Mouse (Mus musculus) liver, embryonic 15.5 days (tissue): ENCODE measurements at regions not wholly inside any gene's neighbourhood (a gene's known extent, or its start where the extent isn't known, plus 50 kb on each side); places are given as distances from the start of the nearest gene placed in this dataset.

ENCODE experiments used
- ATAC-seq: fragments of 200-750 bp; cut with Nextera tagmentation; 2 replicates; pipeline ENCODE4 v1.8.0; 2017; ENCODE audit warnings: moderate number of reproducible peaks, mild to moderate bottlenecking, moderate library complexity; ENCODE audit not compliant: insufficient read depth
- H3K27ac ChIP-seq: fragments of 300-500 bp; sonication (generic); replicated peaks from 2 replicates; pipeline ENCODE4 v1.5.1; 2015; ENCODE audit warnings: mild to moderate bottlenecking, inconsistent platforms
- H3K27me3 ChIP-seq: fragments of 300-500 bp; sonication (generic); 2 replicates; pipeline ENCODE4 v1.6.1; 2015; ENCODE audit warnings: mild to moderate bottlenecking, inconsistent platforms
- H3K36me3 ChIP-seq: fragments of 300-500 bp; sonication (generic); replicated peaks from 2 replicates; pipeline ENCODE4 v1.6.1; 2015; ENCODE audit warnings: moderate library complexity, mild to moderate bottlenecking, inconsistent platforms
- H3K4me1 ChIP-seq: fragments of 300-500 bp; sonication (generic); replicated peaks from 2 replicates; pipeline ENCODE4 v1.6.1; 2015; ENCODE audit warnings: inconsistent platforms
- H3K4me2 ChIP-seq: fragments of 300-500 bp; sonication (generic); 2 replicates; pipeline ENCODE4 v1.6.1; 2015; ENCODE audit warnings: moderate library complexity, mild to moderate bottlenecking, inconsistent platforms
- H3K4me3 ChIP-seq: fragments of 300-500 bp; sonication (generic); replicated peaks from 2 replicates; pipeline ENCODE4 v1.5.1; 2015; ENCODE audit warnings: mild to moderate bottlenecking, inconsistent platforms
- H3K9ac ChIP-seq: fragments of 300-500 bp; sonication (generic); 2 replicates; pipeline ENCODE4 v1.6.1; 2015; ENCODE audit warnings: moderate library complexity, mild to moderate bottlenecking, inconsistent platforms
- H3K9me3 ChIP-seq: fragments of 300-500 bp; sonication (generic); replicated peaks from 2 replicates; pipeline ENCODE4 v1.6.1; 2016; ENCODE audit warnings: inconsistent platforms
- WGBS: fragments of 180-500 bp; shearing (Covaris S2); methylation state at CpG from one replicate; pipeline ENCODE4 v1.1.7; 2015; ENCODE audit warnings: mixed read lengths; ENCODE audit not compliant: insufficient replicate concordance; 5-methylcytosine and 5-hydroxymethylcytosine counted together

DNA sequence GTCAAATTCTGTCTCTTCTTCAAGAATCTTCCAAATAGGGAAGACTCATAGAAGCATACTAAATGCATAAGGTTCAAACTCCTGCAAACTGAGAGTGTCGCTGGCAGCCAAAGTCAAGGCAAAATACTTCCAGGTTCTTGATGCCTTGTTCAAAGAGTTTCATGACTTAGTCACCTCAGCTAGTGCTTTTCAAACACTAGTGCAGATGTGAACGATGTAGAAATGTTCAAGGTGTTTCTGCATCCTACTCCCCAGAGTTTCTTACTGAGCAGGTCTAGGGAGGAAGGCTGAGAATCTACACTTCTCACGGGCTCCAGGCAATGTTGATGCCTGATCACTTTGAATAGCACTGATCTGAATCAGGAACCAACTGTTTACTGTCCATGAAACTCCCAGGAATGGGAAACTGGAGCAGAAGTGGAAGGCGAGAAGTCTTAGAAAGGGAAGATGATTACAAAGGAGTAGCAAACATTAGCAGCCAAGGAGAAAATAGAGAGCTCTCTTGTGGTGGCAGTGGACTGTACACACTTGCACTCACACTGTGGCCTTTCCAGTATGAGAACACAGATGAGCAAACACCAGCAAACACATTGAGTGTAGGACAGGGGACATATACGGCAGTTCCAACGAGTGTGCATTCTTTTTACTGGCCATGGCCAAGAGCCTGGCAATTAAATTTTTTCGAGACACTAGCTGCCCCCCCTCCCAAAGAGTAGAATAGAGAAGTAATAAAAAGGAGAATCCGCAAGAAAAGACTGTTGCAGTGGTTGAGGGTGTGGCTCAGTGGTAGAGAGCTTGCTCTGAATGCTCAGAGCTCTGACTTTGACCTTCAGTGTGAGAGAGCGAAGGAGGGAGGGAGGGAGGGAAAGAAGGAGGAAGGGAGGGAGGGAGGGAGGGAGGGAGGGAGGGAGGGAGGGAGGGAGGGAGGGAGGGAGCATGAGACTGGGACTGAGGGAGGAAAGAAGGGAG is 247.4 kb upstream of the Fn1 start:
- peaks cover 6% of the 10 kb centered on the region for H3K4me1 ChIP-seq
- no peak for ATAC-seq

DNA sequence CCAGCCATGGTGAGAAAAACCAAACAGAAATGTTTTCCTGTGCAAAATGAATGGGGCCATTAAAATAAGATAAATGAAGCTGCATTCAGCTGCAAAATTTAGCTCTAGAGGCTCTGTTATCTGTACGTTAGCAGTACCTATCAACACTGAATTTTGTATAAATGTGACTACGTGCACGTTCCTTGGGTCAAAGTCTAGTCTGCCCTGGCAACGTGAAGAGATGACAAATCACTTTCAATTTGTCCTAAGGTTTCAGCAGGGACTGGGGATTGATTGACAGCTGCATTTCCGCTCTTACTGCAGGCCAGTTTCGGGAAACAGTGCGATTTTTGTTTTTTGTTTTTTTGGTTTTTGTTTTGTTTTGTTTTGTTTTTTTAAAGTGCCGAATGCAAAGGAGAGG is 246.1 kb upstream of the Fn1 start:
- Histone ChIP-seq H3K27ac (no peak overlapping the region), H3K27me3 (no peaks in the 10 kb centered on the region), H3K9ac (no peak overlapping the region), H3K4me1 (peaks cover 6% of the 10 kb centered on the region), H3K36me3 (no peaks in the 10 kb centered on the region), H3K4me3 (no peak overlapping the region), H3K4me2 (no peak overlapping the region), H3K9me3 (no peaks in the 10 kb centered on the region)
- no peak for ATAC-seq
- WGBS, result 41% methylated on average over 8 of the region's 8 CpGs

More for the DNA sequence above, 247.4 kb upstream of the Fn1 start:
- Histone ChIP-seq H3K4me3 (no peak overlapping the region), H3K27me3 (no peaks in the 10 kb centered on the region), H3K9ac (no peak overlapping the region), H3K36me3 (no peaks in the 10 kb centered on the region), H3K4me2 (no peak overlapping the region), H3K9me3 (no peaks in the 10 kb centered on the region), H3K27ac (no peak overlapping the region)
- 54% methylated on average over 8 of the region's 9 CpGs for WGBS

DNA sequence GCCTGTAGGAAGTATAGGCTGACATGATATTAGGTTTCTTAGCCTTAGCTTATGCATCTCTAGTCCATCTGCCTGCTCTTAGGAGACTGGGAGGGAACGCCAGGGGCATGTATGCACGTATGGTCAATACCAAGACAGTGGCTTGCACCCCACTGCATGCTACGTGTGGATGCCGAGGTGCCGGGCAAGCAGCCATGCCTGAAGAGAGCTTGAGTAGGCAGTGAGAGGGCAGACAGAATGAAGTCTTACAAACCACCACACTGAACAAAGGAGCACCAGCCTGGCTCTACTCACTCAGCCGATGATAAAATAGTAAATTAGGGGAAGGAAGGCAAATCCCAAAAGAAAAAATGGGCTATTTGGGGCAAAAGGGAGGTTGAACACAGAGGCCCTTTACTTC is 245.2 kb upstream of the Fn1 start:
- H3K4me2 ChIP-seq, result no peak overlapping the region
- no peaks in the 10 kb centered on the region for H3K36me3 ChIP-seq
- H3K4me3 ChIP-seq, result no peak overlapping the region
- no peak overlapping the region for H3K9ac ChIP-seq
- no peaks in the 10 kb centered on the region for H3K9me3 ChIP-seq
- no peaks in the 10 kb centered on the region for H3K27me3 ChIP-seq
- WGBS, result 59% methylated on average over 6 of the region's 6 CpGs
- no peak for ATAC-seq
- peaks cover 6% of the 10 kb centered on the region for H3K4me1 ChIP-seq
- no peak overlapping the region for H3K27ac ChIP-seq

DNA sequence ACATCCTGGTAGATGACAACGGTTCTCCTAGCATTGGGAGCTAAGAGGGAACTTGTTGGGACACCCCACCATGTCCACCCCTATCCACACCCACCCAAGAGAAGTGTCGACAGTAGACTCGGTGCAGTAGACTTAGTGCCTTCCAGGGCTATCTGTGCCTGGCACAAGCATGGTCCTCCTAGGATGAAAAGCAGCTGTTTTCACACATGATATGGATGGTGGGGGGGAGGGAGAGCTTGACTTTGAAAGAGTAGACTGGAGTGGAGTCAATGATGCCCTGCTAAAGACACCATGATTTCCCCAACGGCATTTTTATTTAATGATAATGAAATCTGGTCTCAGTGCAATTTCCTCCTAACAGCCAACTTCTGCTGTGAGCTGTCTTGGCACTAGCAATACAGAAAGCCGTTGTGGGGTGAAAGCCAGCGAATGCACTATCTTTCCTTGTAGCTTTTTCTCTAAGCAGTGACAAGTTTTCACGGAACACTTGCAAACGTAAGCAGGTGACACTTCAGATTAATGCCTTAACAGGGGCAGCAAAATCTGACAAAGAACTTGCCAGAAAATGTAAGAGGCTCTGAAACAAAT is 244.6 kb upstream of the Fn1 start:
- WGBS, result 52% methylated on average over 8 of the region's 8 CpGs
- ATAC-seq, result no peak
- H3K27ac ChIP-seq, result no peak overlapping the region

DNA sequence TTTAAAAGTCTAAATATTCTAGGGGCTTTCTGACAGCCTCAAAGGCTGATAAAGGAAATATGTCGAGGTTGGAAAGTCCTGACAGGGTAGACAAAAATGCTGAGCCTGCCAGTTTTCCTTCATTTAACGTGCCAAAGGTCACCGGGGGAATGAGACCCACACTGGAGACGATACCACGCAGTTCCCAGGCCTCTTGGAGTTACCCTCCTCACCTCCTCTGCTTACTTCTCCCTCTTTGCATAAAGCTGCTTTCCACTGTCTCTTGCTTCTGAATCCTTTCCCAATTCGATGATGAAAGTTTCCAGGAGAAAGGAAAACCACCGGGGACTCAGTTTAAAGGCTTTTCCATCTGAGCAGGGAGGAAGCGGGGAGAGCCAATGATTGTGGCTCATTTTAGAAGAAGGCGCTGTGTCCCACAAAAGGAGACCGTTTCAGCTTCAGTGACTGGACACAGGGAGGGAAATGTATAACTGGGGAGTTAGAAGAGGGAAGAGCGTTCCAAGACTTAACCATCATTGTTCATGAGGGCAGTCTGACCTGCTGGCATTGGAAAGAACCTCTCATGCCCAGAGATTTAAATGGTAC is 243.2 kb upstream of the Fn1 start:
- 65% methylated on average over 11 of the region's 11 CpGs for WGBS

More for the DNA sequence above, 244.6 kb upstream of the Fn1 start:
- H3K9ac ChIP-seq, result no peak overlapping the region
- peaks cover 6% of the 10 kb centered on the region for H3K4me1 ChIP-seq
- no peaks in the 10 kb centered on the region for H3K9me3 ChIP-seq
- H3K4me3 ChIP-seq, result no peak overlapping the region
- no peak overlapping the region for H3K4me2 ChIP-seq
- H3K36me3 ChIP-seq, result no peaks in the 10 kb centered on the region
- no peaks in the 10 kb centered on the region for H3K27me3 ChIP-seq

DNA sequence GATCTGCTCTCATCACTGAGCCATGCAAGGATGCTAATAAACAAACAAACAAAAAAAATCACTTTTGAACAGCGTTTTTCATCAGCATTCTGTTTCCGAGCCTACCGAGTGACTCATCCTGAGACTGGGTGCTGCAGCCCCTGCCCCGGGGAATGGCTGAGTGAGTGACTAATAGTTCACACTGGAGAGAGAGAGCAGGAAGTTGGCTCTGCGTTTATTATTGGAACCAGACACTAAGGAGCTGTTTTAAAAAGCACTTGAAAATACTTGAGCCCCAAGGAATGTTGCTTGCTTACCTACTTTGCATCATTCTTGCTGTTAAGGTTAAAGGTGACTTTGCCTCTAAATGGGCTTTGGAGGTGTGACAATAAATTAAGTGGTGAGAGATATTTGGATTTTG is 240.6 kb upstream of the Fn1 start:
- no peaks in the 10 kb centered on the region for H3K36me3 ChIP-seq
- H3K27me3 ChIP-seq, result no peaks in the 10 kb centered on the region
- H3K9ac ChIP-seq, result no peak overlapping the region
- no peak overlapping the region for H3K4me3 ChIP-seq
- H3K27ac ChIP-seq, result no peak overlapping the region
- ATAC-seq, result no peak
- H3K9me3 ChIP-seq, result no peaks in the 10 kb centered on the region
- peaks cover 6% of the 10 kb centered on the region for H3K4me1 ChIP-seq
- WGBS, result 31% methylated on average over 5 of the region's 5 CpGs
- H3K4me2 ChIP-seq, result no peak overlapping the region

More for the DNA sequence above, 243.2 kb upstream of the Fn1 start:
- Histone ChIP-seq H3K9me3 (no peaks in the 10 kb centered on the region), H3K4me2 (no peak overlapping the region), H3K4me1 (peaks cover 6% of the 10 kb centered on the region), H3K36me3 (no peaks in the 10 kb centered on the region), H3K9ac (no peak overlapping the region), H3K27ac (no peak overlapping the region), H3K4me3 (no peak overlapping the region), H3K27me3 (no peaks in the 10 kb centered on the region)
- ATAC-seq, result no peak

DNA sequence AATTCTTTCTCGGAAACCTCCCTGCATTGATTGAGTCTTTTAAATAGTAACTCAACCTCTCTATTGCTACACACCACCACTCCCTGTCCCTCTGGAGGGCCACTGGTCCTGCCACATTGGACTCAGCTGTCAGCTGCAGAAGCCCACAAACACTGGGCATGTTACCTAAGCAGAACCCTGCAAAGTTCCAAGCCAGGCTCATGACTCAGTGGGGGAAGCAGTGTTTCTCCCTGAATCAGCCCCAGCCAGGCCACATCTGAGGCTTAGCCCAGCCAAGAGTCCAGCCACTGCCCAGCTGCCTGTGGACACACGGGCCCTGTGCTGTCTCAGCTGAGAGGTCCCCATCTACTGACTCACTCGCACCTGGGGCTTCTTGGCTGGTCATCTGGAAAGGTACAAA is 234.8 kb upstream of the Fn1 start:
- Histone ChIP-seq H3K36me3 (no peaks in the 10 kb centered on the region), H3K4me2 (no peak overlapping the region), H3K27me3 (no peaks in the 10 kb centered on the region), H3K4me3 (no peak overlapping the region), H3K9me3 (no peaks in the 10 kb centered on the region), H3K4me1 (no peaks in the 10 kb centered on the region; the same call in 1 of the 2 replicates), H3K27ac (peak overlapping the region; percentile 76), H3K9ac (no peak overlapping the region)
- WGBS, result 64% methylated on average over 3 of the region's 3 CpGs
- peak; percentile 74 for ATAC-seq

DNA sequence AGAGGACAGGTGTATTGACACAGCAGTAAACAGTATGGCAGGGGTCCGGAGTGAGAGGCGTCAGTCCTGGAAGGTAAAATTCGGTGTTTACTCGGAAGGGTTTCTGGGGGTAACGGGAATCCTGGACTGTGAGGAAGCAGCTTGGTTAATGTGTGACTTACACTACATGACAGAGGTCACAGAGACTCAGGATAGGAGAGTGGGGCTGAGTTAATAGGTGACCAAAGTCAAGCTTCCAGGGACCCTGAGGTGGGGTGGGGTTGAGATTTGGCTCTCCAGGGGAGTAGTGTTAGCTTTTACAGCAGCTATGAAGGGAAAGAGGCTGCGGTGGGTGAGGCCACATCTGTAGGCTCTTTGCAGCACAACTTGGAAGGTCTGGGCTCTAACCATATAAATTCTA is 233.9 kb upstream of the Fn1 start:
- peak; percentile 81 for ATAC-seq
- no peak overlapping the region for H3K9ac ChIP-seq
- no peak overlapping the region for H3K4me3 ChIP-seq
- H3K27ac ChIP-seq, result peak overlapping the region; percentile 76; the same call in 1 of the 2 replicates
- H3K4me2 ChIP-seq, result no peak overlapping the region
- WGBS, result 73% methylated on average over 6 of the region's 6 CpGs
- H3K36me3 ChIP-seq, result no peaks in the 10 kb centered on the region
- no peaks in the 10 kb centered on the region for H3K27me3 ChIP-seq
- H3K4me1 ChIP-seq, result no peaks in the 10 kb centered on the region; the same call in 1 of the 2 replicates
- no peaks in the 10 kb centered on the region for H3K9me3 ChIP-seq

DNA sequence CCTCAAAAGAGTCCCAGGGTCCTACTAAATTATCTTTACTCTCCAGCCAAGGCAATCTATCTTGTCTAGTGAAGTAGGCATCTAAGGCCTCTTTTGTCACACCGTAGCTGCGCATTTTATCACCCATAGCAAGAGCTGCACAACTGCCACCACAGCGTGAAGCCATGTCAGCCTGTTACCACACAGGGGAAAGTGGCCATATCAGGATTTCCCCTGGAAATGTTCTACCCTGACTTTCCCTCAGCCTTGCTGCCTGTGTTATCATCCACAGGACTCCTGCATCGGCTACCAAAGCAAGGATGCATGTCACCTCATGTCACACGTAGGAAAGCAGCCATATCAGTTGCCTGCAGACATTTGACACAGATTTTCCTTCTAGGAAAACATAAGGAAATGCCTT is 233.2 kb upstream of the Fn1 start:
- Histone ChIP-seq H3K9me3 (no peaks in the 10 kb centered on the region), H3K36me3 (no peaks in the 10 kb centered on the region), H3K27me3 (no peaks in the 10 kb centered on the region), H3K27ac (peak overlapping the region; percentile 35; the same call in 1 of the 2 replicates), H3K9ac (no peak overlapping the region), H3K4me2 (no peak overlapping the region), H3K4me3 (no peak overlapping the region), H3K4me1 (no peaks in the 10 kb centered on the region; the same call in 1 of the 2 replicates)
- WGBS, result 20% methylated on average over 5 of the region's 5 CpGs
- ATAC-seq, result no peak

DNA sequence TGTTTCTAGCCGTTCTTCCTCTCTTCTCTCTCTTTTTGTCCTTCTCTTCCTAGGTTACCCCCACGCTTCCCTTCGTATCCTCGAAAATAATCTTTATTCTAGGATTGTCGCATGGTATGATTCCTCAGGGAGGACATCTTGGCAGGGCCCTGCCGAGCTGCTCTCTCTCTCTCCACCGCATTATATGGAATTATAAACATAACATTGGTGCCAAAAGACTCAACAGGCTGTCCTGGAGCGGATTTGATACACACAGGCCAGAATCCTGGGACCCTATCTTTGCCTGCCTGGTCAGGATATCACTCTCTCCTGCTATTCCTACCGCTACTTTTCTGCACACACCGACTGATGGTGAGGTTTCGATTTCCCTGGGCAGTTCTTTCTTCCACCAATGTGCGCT is 228.9 kb upstream of the Fn1 start:
- no peak for ATAC-seq
- H3K36me3 ChIP-seq, result no peaks in the 10 kb centered on the region
- no peaks in the 10 kb centered on the region; the same call in 1 of the 2 replicates for H3K4me1 ChIP-seq
- H3K4me2 ChIP-seq, result no peak overlapping the region
- no peak overlapping the region for H3K9ac ChIP-seq
- no peak overlapping the region for H3K27ac ChIP-seq
- H3K9me3 ChIP-seq, result no peaks in the 10 kb centered on the region
- 74% methylated on average over 12 of the region's 12 CpGs for WGBS
- H3K4me3 ChIP-seq, result no peak overlapping the region
- H3K27me3 ChIP-seq, result no peaks in the 10 kb centered on the region

DNA sequence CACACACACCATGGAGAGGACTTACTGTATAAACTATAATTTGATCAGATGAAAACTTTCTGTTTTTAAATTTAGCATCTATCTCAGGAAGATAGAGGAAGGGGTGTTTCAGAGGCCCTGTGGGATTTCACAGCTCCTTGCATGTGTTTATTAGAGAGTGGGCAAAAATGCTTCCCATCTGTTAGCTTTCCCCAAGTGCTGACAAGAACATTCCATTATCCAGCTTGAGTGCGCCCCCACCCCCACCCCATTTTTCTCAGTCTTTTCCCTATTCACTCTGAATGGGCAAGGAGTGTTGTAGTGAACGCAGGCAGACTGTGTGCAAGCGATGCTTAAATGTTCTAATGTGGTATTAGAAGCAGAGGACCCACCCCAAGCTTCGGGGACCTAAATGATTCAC is 228.2 kb upstream of the Fn1 start:
- Histone ChIP-seq H3K9me3 (no peaks in the 10 kb centered on the region), H3K4me3 (no peak overlapping the region), H3K27me3 (no peaks in the 10 kb centered on the region), H3K9ac (no peak overlapping the region), H3K4me1 (no peaks in the 10 kb centered on the region; the same call in 1 of the 2 replicates), H3K36me3 (no peaks in the 10 kb centered on the region), H3K27ac (no peak overlapping the region), H3K4me2 (no peak overlapping the region)
- ATAC-seq, result no peak
- 68% methylated on average over 4 of the region's 4 CpGs for WGBS
